Mouse (Mus musculus) hindlimb bud, embryonic 11.5 days (tissue): ENCODE measurements around the gene Galnt14.

Experiments
- DNase-seq: peaks from one replicate; pipeline ENCODE4 v3.0.0-alpha.2; 2012; ENCODE audit warnings: low read depth, low spot score; ENCODE audit errors: extremely low spot score

The Galnt14 gene

DNA sequence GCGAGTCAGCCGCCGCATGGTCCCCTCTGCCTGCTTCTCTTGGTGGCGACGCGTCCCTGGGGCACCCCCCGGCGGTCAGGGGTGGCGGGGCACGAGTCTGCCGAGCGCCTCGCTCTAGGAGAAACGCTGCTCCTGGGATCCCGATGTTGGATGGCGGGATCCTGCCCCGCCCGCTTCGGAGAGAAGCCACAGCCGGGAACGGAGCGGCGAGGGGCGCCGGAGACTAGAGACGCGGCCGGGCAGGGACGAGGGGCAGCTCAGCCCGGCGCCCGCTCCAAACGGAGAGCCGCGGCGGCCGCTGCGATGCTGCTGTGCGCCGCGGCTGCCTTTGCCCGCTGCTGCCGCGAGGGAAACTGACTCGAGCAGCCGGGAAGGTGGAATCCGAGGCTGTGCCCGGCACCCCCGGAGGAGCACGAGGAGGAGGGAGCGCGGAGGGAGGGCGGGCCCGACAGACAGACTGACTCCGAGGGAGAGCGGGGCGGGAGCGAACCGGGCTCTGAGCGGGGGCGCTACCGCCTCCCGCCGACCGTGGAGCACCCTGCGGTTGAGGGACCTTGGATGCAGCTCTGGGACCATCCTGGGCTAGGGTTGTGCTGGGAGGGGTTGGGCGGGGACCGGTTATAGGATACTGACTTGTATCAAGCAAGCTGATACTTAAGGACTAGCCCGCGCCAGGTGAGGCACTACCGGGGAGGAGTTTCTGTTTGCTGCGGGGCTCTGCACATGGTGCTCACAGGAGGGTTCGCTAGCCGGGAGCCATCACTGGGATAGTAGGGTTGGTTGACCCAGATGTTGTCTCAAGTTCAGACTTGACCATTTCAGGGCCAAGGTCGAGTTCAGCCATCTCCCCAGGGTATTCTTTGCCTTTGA, at the start of gene Galnt14:
Galnt14 (minus strand) TSS at position 412 of the 870 bp plus-strand sequence.
- no peak for DNase-seq

DNA sequence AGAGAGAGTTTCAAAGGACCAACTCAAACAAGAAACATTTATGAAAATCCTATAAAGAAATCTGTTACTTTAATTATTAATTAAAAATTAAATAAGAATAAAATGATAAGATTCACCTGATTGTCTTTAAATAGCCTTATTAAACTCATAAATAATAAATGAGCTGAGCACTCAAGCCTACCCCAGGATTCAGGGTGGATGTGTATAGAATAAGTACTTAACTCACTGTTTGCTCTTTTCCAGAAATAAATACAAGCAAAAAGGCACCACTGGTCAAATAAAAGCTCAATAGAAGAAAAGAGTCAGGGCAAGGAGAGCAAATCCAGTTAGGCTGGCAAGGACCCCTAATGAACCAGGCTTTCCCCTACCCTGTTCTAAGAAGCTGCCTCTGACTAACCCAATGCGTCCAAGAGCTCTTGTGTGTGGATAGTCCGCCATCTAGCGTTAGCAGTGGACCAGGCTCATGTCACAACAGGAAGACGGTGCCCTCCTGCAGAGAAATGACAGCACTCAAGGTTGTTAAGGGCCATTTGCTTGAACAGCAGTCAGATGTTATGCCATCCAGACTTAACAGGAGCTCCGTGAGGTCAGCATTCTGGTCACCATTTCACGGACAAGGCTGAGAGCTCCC, 33.5 kb upstream of the Galnt14 start:
- DNase-seq, result peak; percentile 52

DNA sequence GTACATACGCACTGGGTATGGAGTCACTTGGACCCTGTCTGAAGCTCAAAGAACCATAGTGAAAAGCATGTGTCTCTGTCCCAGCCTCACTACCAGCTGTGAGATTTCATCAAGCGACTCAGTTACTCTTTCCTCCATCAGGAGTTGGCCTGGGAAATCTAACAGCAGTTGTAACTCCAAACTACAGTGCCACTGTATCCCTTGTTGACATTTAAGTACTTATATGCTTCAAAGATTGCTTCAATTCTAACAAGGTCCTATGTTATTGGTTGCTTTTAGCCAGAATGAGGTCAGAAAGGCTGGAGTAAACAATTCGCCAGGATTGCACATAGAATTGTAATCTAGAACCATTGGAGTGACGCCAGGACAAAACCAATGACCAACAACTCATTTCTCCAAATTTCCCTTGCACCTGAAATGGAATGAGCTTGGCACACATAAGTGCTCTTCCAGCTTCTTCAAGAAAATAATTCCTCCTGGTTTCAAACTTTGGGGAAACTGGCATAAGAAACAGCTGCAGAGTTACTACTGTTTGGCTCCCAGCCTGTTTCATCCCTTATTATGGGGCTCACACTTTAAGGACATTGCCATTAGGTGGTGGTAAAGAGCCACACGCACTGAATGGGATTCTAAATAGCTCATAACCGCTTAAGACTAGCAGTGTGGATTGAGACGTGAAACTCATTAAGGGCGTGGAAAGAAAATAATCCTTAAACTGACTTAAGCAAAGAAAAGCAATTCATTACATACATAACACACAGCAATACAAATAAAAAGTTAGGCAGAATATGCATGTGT, 13.8 kb upstream of the Galnt14 start:
- DNase-seq, result no peak

DNA sequence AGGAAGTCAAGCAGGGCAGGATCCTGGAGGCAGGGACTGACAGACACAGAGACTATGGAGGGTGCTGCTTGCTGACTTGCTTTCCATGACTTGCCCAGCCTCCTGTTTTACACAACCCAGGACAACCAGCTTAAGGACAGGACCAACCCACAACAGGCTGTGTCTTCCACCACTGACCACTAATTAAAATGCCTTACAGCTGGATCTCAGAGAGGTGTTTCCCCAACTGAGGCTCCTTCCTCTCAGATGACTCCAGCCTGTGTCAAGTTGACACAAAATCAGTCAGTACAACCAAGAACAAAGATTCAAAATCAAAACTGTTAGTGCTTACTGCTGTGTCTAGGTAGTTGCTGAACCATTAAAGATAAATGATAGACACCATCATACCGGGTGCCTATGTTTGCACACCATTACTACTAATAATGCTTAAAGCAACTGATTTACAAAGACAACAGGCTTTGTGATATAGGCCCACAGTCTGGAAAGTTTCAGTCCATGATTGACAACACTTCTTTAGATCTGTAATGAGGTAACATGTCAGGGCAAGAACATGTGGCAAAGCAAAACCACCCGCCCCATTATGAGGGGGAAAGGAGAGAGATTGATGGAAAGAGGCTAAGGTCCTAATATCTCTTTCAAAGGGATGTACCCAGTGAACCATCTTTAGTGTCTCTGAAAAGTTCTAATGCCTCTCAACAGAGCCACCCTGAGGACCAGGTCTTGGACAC, 8.9 kb upstream of the Galnt14 start:
- DNase-seq, result no peak

DNA sequence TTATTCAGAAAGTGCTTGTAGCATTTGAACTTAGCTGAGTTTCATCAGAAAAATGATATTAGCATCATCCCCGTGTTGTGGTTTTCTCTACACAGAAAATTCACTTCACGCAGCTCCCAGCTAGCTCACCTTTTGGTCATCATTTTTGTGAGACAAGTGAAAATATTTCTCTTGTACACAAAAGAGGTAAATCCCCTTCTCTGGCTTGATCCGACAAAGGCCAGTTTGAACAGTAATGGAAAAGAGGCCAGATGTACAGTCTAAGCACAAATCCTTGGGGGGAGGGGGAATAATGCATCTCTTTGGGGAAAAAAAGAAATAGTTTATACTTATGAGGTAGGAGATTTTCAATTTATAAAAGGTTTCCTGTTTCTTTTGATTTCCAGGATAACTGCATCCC, 6.4 kb upstream of the Galnt14 start:
- DNase-seq, result no peak

DNA sequence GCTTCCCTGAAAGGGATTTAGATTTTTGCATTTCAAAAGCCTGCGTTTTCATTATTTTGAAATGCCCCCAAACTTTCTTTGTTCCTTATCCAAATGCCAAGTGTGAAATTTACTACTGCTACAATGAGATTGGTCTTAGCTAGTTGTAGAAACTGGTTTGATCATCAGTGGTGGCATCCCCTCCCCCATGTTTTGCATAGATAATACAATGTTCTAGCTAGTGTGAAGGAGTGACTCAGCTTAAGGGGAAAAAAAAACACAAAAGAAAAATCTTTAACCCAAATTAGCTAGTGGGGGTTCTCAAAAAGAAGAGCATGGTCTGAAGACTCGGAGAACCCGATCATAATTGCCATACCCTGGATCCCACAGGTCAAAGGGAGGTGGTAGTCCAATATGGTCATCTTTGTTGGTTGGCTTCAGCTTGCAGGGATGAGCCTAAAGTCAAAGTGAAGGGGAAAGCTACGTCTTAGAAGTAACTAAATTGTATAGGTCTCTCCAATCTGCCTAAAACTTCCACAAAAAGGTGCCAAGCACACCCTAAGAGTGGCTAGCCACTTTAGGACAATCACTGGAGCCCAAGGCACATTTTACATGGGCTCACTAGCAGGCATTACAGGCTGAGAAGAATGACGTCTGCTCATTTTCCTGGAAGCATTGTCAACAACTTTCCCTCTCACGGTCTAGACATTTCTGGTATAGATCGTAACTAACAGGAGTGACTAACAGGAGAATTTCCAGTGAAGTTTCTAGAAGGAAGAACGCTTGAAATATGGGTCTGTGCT, 4.4 kb upstream of the Galnt14 start:
- DNase-seq, result no peak

DNA sequence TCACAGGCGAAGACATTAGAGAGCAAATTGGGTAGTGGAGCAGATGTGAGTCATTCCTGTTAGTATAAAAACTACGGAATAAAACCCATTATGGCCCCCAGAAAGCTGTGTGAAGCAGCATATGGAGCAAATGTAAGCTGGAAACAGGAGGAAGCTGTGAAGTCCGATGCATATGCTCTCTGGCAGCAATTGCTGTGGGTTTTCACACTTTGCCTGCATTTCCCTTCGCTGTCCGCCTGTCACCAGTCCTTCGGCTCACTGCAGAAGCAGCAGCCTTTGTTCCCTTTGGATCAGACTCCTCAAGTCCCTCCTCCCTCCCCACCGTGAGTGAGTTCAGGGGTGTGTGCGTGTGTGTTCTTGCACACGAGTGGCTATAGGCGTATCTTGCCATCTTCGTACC, 3.1 kb upstream of the Galnt14 start:
- no peak for DNase-seq

DNA sequence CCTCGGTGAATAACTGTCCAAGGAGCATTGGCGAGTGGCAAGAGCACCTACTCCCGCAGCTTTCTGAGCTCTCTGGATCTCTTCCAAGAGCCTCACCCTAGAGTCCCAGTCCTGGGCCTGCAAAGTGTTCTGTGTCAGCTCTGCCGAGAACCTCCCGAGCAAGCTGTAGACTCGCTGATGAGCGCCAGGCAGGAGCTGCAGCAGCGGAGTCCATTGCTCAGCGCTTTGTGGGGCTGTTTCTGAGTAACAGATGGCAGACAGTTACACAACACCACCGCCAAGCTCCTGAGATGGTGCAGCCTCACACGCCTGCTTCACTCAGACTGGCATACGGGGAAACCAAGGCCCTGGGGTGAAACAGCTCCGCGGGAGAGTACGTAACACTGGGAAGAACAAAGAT, 1.7 kb upstream of the Galnt14 start:
- DNase-seq, result no peak

DNA sequence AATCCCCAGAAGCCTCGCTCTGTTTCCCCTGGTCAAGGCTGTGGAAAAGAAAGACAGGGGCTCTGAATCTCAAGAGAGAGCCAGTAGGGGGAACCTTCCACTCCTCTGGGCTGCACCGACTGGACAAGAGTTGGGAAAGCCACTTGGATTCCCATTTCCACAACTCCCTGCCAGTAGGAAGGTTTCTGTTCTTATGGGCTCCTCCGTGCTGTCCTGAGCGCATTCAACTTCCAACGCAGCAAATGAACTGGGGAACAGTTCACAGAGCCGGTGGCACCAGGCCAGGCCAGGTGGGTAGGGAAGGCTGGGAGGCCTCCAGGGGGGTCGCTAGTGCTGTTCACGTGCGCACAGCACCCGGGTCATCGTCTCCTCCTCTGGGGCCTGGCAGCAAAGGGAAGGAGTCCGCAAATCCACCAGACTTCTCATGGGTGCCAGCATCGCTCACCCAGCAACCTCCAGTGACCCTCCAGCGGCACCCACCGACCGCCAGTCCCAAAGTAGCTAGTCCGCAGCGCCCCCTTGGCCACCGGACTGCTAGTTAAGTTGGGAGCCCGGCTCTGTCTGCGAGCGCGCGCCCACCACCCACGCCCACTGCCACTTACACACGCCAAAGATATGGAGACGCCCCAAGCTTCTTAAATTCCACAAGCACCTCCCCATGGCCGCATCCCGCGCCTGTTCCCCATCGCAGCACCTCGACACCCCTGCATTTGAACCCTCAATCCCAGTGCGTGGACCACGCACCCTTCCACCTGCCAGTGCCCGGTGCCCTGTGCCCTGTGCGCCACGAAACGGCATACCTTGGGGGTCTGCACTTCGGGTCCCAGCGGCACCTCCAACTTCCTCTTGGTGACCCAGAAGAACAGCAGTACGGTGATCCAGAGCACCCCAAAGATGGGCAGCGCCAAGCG, 867 bp downstream of the Galnt14 start:
- DNase-seq, result no peak

DNA sequence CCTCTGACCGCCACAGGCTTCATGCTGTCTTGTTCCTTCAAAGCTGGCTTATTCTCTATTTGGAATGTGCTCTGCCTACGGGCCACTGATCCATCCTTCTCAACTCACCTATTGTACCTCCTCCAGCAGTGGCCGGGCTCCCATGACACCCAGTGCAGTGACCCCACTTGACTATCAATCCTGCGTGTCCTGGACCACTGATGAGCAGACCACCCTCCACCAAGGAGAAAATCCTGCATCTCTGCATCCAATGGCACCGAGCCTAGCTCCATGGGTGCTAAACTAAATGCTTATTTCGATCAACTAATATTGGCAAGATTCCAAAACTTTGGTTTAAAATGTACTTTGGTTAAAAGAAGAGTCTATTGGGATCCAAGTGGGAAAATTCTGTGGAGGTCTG, 1.8 kb downstream of the Galnt14 start:
- no peak for DNase-seq

DNA sequence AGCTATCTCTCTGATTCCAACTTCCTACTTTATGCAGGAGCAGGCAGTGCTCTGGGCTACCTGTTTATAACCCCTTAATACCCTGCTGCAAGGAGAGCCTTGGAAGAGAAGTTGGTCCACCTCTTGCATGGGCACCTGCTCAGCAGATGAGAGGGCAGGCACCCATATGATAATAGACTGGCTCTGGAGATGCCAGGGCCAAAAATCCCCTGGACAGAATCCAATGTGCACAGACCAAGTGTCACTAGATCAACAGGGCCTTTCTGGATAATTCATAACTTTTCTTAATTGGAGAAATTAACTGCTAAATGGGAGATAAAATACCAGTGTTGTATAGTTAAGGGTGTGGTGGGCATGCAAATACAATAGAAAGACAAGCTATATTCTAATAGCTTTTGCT, 6.7 kb downstream of the Galnt14 start:
- no peak for DNase-seq

DNA sequence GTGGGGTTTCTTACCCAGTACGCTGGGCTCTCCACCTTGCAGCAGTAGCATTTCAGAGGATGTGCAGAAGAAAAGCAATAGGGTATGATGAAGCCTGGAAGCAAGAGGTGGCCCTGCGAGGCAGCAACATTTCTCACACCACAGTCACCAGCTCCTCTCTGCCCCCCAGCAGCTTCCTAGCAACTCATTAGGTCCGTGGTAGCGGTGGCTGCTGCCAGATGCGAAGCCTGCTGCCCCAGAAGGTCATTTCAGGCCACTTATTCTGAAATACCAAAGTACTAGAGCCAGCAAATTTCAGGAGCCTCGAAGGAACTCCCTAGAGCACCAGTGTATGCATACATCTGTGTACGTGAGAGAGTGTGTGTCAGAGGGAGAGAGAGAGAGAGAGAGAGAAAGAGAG, 9.2 kb downstream of the Galnt14 start:
- DNase-seq, result no peak

DNA sequence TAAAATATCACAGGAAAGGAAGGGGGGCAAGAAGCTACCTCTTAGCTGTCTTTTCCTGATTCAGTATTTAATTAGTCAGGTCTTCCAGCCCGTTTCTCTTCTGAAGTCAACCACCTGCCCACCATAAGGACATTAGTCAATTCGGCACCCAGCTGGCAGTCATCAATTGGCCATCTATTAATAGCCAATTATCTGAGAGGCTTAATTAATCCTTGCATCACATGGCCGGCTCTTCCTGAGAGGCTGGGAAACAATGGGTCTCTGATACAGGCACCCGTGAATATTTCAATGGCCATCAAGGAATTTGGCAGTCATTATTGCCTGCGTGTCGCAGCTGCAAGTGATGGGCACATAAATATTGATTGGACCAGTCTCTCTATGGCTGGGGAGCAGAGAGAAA, 10.4 kb downstream of the Galnt14 start:
- no peak for DNase-seq

DNA sequence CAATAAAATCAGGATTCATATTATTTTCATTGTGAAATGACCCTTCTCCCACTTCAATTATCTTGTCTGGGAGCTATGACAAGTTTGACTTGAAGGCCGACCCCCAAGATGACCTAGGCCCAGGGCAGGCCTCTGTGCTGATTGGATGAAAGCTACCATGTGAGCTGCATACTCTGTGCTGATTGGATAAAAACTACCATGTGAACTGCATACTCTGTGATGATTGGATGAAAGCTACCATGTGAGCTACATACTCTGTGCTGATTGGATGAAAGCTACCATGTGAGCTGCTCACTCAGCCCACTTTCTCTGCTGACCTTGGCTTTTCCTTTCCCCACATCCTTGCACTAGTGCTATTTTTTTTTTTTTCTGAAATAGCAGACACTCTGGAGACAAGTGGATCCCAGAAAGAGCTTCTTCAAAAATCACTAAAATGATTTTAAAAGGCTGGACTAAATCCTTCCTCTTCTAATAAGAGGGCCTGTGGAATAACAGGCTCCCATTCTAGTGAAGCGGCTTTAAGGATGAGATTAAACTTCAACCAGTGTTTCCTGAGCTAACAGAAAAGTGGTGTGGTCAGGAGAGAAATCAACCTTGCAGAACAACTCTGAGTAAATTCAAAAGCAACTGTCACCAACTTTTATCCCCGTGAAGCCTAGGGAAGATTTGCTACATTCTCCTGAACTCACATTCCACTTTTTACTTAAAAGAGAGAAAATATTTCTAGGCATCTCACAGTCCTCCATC, 15.9 kb downstream of the Galnt14 start:
- DNase-seq, result no peak

DNA sequence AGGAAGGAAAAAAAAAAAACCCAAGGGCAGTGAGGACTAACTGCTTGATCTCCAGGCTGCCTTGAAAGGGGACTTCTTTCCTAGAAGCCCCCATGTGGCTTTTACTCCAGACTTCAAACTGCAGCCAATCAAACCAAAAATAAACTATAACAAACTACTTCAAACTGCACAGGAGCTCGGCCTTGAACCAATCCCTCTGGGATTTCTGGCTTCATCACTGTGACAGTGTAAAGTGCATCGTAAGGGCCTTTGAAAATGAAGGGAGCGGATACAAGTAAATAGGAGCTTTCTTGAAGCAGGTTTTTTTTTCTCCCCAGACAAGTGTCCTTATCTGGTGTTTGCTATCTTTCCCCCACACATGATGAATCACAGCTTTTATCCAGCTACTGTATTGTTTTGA, 22.0 kb downstream of the Galnt14 start:
- DNase-seq, result no peak

DNA sequence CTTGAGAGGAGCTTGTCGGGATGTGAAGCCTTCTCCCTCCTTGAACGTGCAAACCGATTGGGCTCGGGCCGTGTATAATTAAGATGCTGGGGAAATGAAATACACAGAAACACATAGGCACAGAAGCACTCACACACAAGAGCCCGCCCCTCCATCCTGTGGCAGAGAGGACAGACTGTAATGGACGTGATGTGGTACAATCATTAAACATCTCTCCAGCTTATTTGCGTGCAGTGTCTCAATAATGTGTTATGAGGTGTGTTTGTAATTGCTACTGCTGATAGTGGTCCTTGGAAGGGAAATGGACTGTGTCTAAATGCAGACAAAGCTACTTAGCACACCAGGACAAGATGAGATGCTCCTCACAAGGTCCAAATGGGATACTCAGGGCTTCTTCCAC, 24.0 kb downstream of the Galnt14 start:
- no peak for DNase-seq

DNA sequence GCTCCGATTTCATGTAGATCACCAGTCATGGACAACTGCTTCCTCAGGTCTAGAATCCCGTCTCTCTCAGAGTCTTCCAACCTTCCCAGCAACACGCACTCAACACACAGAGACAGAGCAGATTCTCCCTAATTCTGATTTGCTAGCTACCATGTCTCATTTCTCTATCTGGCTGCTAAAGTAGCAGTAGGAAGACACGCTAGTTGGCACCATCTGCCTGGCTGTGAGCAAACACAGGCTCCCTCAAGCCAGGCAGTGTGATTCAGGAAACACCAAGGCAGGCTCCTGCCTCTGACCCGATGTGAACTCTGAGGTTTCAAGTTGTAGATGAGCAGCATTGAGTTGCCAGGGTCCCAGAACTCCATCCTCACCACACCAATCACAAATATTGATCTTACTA, 25.5 kb downstream of the Galnt14 start:
- DNase-seq, result no peak

DNA sequence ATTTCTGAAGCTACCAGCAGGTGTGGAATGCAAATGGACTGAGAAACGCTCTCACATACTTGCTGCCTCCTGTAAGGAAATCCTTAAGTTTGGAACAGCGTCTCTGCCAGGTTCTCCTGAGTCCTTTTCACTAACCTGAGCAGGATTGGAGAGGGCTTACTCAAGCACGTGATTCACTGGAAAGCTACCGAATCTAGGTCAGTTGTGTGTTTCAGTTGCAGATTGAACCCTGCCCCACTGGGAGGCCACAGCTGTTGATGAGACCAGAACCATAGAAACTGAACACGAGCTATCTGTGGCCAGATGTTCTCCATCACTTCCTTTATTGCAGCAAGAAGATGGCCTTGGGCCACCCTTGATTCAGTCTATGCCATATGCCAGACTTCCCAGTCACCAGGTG, 38.3 kb downstream of the Galnt14 start:
- DNase-seq, result no peak

DNA sequence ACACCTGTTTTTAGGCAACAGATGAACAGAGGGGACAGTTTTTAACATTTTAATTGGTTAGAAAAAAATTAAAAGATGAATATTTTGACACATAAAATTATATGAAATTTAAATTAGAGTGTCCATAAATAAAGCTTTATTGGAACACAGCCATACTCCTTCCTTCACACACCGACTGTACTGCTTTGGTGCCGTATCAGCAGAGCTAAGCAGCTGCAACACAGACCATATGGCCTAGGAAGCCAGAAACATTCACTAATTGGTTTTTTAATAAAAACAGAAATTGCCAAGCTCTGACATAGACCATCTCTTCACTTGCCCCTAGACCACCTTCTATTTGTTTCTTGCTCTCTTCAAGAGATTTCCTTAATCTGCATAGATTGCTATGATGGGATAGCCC, 40.2 kb downstream of the Galnt14 start:
- no peak for DNase-seq
